Mouse (Mus musculus): ENCODE data around the gene Smlr1. TPM values are rescaled to one million over a fixed set of nuclear protein-coding genes. Genes with fewer than 3 reads are reported as not detected.

Gene Smlr1
- polyA plus RNA-seq, 1 experiment, result not detected

- Histone ChIP-seq H3K4me1 (ENCODE audit: control insufficient read depth, insufficient read depth, low read length) (no peaks in the 10 kb centered on the region), H3K27ac (ENCODE audit: control insufficient read depth, insufficient read depth, low read depth, low read length, poor library complexity) (no peak overlapping the region), H3K4me3 (replicated peaks; ENCODE audit: control insufficient read depth, low read depth, low read length) (no peak overlapping the region)
- no peak for TF ChIP-seq CTCF (IDR thresholded peaks at IDR 0.05; ENCODE audit: control insufficient read depth, insufficient read depth, low read length)
- no peak for TF ChIP-seq POLR2A (IDR thresholded peaks at IDR 0.05; ENCODE audit: borderline replicate concordance, control insufficient read depth, low read depth, low read length)
- WGBS, result 87% methylated on average over 8 of the region's 8 CpGs
Observed at GRCm38 (mm10) chr10:25523727-25524126, 12.3 kb downstream of the Smlr1 start.

- H3K27ac ChIP-seq (ENCODE audit: control insufficient read depth, insufficient read depth, low read depth, low read length, poor library complexity), result no peak overlapping the region
- WGBS, result 87% methylated on average over 5 of the region's 5 CpGs
- no peak overlapping the region for H3K4me3 ChIP-seq (replicated peaks; ENCODE audit: control insufficient read depth, low read depth, low read length)
- no peak for TF ChIP-seq CTCF (IDR thresholded peaks at IDR 0.05; ENCODE audit: control insufficient read depth, insufficient read depth, low read length)
- no peaks in the 10 kb centered on the region for H3K4me1 ChIP-seq (ENCODE audit: control insufficient read depth, insufficient read depth, low read length)
Observed at GRCm38 (mm10) chr10:25520428-25520827, 15.6 kb downstream of the Smlr1 start.

GRCm38 (mm10) chr10:25519954-25520353 lies 16.1 kb downstream of the Smlr1 start:
- TF ChIP-seq CTCF (IDR thresholded peaks at IDR 0.05; ENCODE audit: control insufficient read depth, insufficient read depth, low read length) (no peak), POLR2A (IDR thresholded peaks at IDR 0.05; ENCODE audit: borderline replicate concordance, control insufficient read depth, low read depth, low read length) (no peak)
- WGBS, result 85% methylated on average over 3 of the region's 3 CpGs
- no peak overlapping the region for H3K27ac ChIP-seq (ENCODE audit: control insufficient read depth, insufficient read depth, low read depth, low read length, poor library complexity)
- H3K4me1 ChIP-seq (ENCODE audit: control insufficient read depth, insufficient read depth, low read length), result no peaks in the 10 kb centered on the region
- H3K4me3 ChIP-seq (replicated peaks; ENCODE audit: control insufficient read depth, low read depth, low read length), result no peak overlapping the region

GRCm38 (mm10) chr10:25513821-25514220 lies 22.2 kb downstream of the Smlr1 start:
- no peak overlapping the region for H3K4me3 ChIP-seq (replicated peaks; ENCODE audit: control insufficient read depth, low read depth, low read length)
- no peak for TF ChIP-seq CTCF (IDR thresholded peaks at IDR 0.05; ENCODE audit: control insufficient read depth, insufficient read depth, low read length)
- no peak for TF ChIP-seq POLR2A (IDR thresholded peaks at IDR 0.05; ENCODE audit: borderline replicate concordance, control insufficient read depth, low read depth, low read length)
- no peaks in the 10 kb centered on the region for H3K4me1 ChIP-seq (ENCODE audit: control insufficient read depth, insufficient read depth, low read length)
- no peak overlapping the region for H3K27ac ChIP-seq (ENCODE audit: control insufficient read depth, insufficient read depth, low read depth, low read length, poor library complexity)
- WGBS, result 68% methylated on average over 1 of the region's 1 CpGs

GRCm38 (mm10) chr10:25503250-25503649 lies 32.8 kb downstream of the Smlr1 start:
- no peak overlapping the region for H3K4me3 ChIP-seq (replicated peaks; ENCODE audit: control insufficient read depth, low read depth, low read length)
- WGBS, result 87% methylated on average over 5 of the region's 5 CpGs
- H3K27ac ChIP-seq (ENCODE audit: control insufficient read depth, insufficient read depth, low read depth, low read length, poor library complexity), result no peak overlapping the region
- TF ChIP-seq CTCF (IDR thresholded peaks at IDR 0.05; ENCODE audit: control insufficient read depth, insufficient read depth, low read length), result no peak
- TF ChIP-seq POLR2A (IDR thresholded peaks at IDR 0.05; ENCODE audit: borderline replicate concordance, control insufficient read depth, low read depth, low read length), result no peak
- no peaks in the 10 kb centered on the region for H3K4me1 ChIP-seq (ENCODE audit: control insufficient read depth, insufficient read depth, low read length)

- 80% methylated on average over 10 of the region's 10 CpGs for WGBS
- H3K27ac ChIP-seq (ENCODE audit: control insufficient read depth, insufficient read depth, low read depth, low read length, poor library complexity), result no peak overlapping the region
- no peak overlapping the region for H3K4me3 ChIP-seq (replicated peaks; ENCODE audit: control insufficient read depth, low read depth, low read length)
- TF ChIP-seq CTCF (IDR thresholded peaks at IDR 0.05; ENCODE audit: control insufficient read depth, insufficient read depth, low read length), result no peak
- no peak for TF ChIP-seq POLR2A (IDR thresholded peaks at IDR 0.05; ENCODE audit: borderline replicate concordance, control insufficient read depth, low read depth, low read length)
- H3K4me1 ChIP-seq (ENCODE audit: control insufficient read depth, insufficient read depth, low read length), result no peaks in the 10 kb centered on the region
Observed at GRCm38 (mm10) chr10:25499323-25500071, 36.6 kb downstream of the Smlr1 start.

GRCm38 (mm10) chr10:25488456-25488855 lies 47.6 kb downstream of the Smlr1 start:
- Histone ChIP-seq H3K4me1 (ENCODE audit: control insufficient read depth, insufficient read depth, low read length) (no peaks in the 10 kb centered on the region), H3K4me3 (replicated peaks; ENCODE audit: control insufficient read depth, low read depth, low read length) (no peak overlapping the region), H3K27ac (ENCODE audit: control insufficient read depth, insufficient read depth, low read depth, low read length, poor library complexity) (no peak overlapping the region)
- no peak for TF ChIP-seq POLR2A (IDR thresholded peaks at IDR 0.05; ENCODE audit: borderline replicate concordance, control insufficient read depth, low read depth, low read length)
- peak; percentile 77 for TF ChIP-seq CTCF (IDR thresholded peaks at IDR 0.05; ENCODE audit: control insufficient read depth, insufficient read depth, low read length)
- 14% methylated on average over 1 of the region's 1 CpGs for WGBS

GRCm38 (mm10) chr10:25482791-25483190 lies 53.3 kb downstream of the Smlr1 start:
- Histone ChIP-seq H3K4me3 (replicated peaks; ENCODE audit: control insufficient read depth, low read depth, low read length) (no peak overlapping the region), H3K4me1 (ENCODE audit: control insufficient read depth, insufficient read depth, low read length) (no peaks in the 10 kb centered on the region), H3K27ac (ENCODE audit: control insufficient read depth, insufficient read depth, low read depth, low read length, poor library complexity) (no peak overlapping the region)
- WGBS, result 83% methylated on average over 5 of the region's 5 CpGs
- TF ChIP-seq POLR2A (IDR thresholded peaks at IDR 0.05; ENCODE audit: borderline replicate concordance, control insufficient read depth, low read depth, low read length), result no peak
- no peak for TF ChIP-seq CTCF (IDR thresholded peaks at IDR 0.05; ENCODE audit: control insufficient read depth, insufficient read depth, low read length)

- Histone ChIP-seq H3K27ac (ENCODE audit: control insufficient read depth, insufficient read depth, low read depth, low read length, poor library complexity) (no peak overlapping the region), H3K4me1 (ENCODE audit: control insufficient read depth, insufficient read depth, low read length) (no peaks in the 10 kb centered on the region), H3K4me3 (replicated peaks; ENCODE audit: control insufficient read depth, low read depth, low read length) (no peak overlapping the region)
- no peak for TF ChIP-seq CTCF (IDR thresholded peaks at IDR 0.05; ENCODE audit: control insufficient read depth, insufficient read depth, low read length)
- no peak for TF ChIP-seq POLR2A (IDR thresholded peaks at IDR 0.05; ENCODE audit: borderline replicate concordance, control insufficient read depth, low read depth, low read length)
- WGBS, result 72% methylated on average over 3 of the region's 3 CpGs
Observed at GRCm38 (mm10) chr10:25479716-25480115, 56.4 kb downstream of the Smlr1 start.

Other genes with a start within 250 kb of the Smlr1 start
- gene Akap7, start 228.4 kb downstream of the Smlr1 start, polyA plus RNA-seq (2011; ENCODE audit: insufficient read depth, insufficient read length, low replicate concordance, missing spikeins), result 35.8 and 64.2 TPM in 2 replicates
- gene Epb41l2, start 176.5 kb downstream of the Smlr1 start, polyA plus RNA-seq (2011; ENCODE audit: insufficient read depth, insufficient read length, low replicate concordance, missing spikeins), result 13.0 and 34.9 TPM in 2 replicates